Mouse (Mus musculus) midbrain, postnatal 0 days (tissue): ENCODE measurements around the gene Arglu1. TPM values are rescaled to one million over a fixed set of nuclear protein-coding genes. Genes with fewer than 3 reads are reported as not detected.

Experiments used
- ATAC-seq: fragments of 200-750 bp; cut with Nextera tagmentation; 2 replicates; pipeline ENCODE4 v1.8.0; 2017; ENCODE audit warnings: moderate number of reproducible peaks, mild to moderate bottlenecking, moderate TSS enrichment, moderate library complexity; ENCODE audit not compliant: low FRiP score
- DNase-seq: peaks from one replicate; pipeline ENCODE4 v3.0.0-alpha.2; 2015; ENCODE audit warnings: low spot score
- H3K27ac ChIP-seq: fragments of 300-500 bp; sonication (generic); 2 replicates; pipeline ENCODE4 v1.5.1; 2014; ENCODE audit warnings: low read depth, mild to moderate bottlenecking, low read length, mixed read lengths
- H3K27me3 ChIP-seq: fragments of 300-500 bp; sonication (generic); 2 replicates; pipeline ENCODE4 v1.6.1; 2014; ENCODE audit warnings: low read length, control low read depth, mixed read lengths; ENCODE audit not compliant: insufficient read depth
- H3K36me3 ChIP-seq: fragments of 300-500 bp; sonication (generic); 2 replicates; pipeline ENCODE4 v1.6.1; 2014; ENCODE audit warnings: low read length, control low read depth, mixed read lengths; ENCODE audit not compliant: insufficient read depth
- H3K4me1 ChIP-seq: fragments of 300-500 bp; sonication (generic); 2 replicates; pipeline ENCODE4 v1.6.1; 2014; ENCODE audit warnings: mild to moderate bottlenecking, control low read depth, antibody characterized with exemption, low read length, mixed read lengths; ENCODE audit not compliant: insufficient read depth
- H3K4me2 ChIP-seq: fragments of 300-500 bp; sonication (generic); 2 replicates; pipeline ENCODE4 v1.6.1; 2014; ENCODE audit warnings: low read depth, mild to moderate bottlenecking, low read length, mixed read lengths; ENCODE audit not compliant: poor library complexity, severe bottlenecking
- H3K4me3 ChIP-seq: fragments of 300-500 bp; sonication (generic); 2 replicates; pipeline ENCODE4 v1.5.1; 2014; ENCODE audit warnings: low read depth, mild to moderate bottlenecking, low read length, moderate library complexity
- H3K9ac ChIP-seq: fragments of 300-500 bp; sonication (generic); replicated peaks from 2 replicates; pipeline ENCODE4 v1.6.1; 2014; ENCODE audit warnings: mild to moderate bottlenecking, low read length, moderate library complexity, mixed read lengths; ENCODE audit not compliant: poor library complexity, severe bottlenecking
- H3K9me3 ChIP-seq: fragments of 300-500 bp; sonication (generic); 2 replicates; pipeline ENCODE4 v1.6.1; 2016; ENCODE audit warnings: low read length, control low read depth
- CTCF ChIP-seq: IDR thresholded peaks from 2 replicates; pipeline ENCODE4 v1.5.1; 2016; ENCODE audit warnings: antibody characterized with exemption, mild to moderate bottlenecking
- WGBS: fragments of 180-500 bp; shearing (Covaris S2); extraction: QIAGEN DNeasy Blood & Tissue Kit; methylation state at CpG from one replicate; pipeline ENCODE4 v1.1.7; 2014; 5-methylcytosine and 5-hydroxymethylcytosine counted together
- polyA plus RNA-seq: library from polyadenylated mRNA; unstranded; fragments of >200 nt; fragmentation: Nextera tagmentation; extraction: Ambion mirVana; gene quantifications from 2 replicates; pipeline ENCODE4 v1.2.1, GENCODE M21; 2015
- total RNA-seq: library from RNA; depleted of rRNA; stranded (reverse); fragments of >200 nt; gene quantifications from 2 replicates; pipeline ENCODE4 v1.2.3, GENCODE M21; 2014

The Arglu1 gene
- total and polyA plus RNA-seq, 2 experiments from 2014 or later: 75.5 to 180 TPM

DNA sequence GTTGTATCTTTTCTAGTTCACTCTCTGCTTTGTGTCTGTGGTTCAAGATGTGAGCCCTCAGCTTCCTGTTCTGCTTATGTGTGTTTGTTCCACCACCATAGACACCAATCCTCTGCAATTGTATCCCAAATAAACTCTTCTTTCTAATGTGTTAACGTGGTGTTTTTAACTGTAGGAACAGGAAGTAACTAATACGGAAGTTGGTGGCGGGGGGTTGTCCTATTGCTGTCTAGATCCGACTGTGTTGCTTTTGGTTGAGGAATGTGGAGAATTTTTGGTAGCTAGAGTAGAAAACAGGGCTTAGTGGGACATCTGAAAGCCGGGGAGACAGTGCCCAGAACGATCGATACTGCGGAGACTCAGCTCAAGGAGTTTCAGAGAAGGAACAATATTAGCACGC is 14.5 kb upstream of the Arglu1 start:
- DNase-seq (no peak), ATAC-seq (no peak)
- WGBS: 76% methylated on average over 9 of the region's 9 CpGs
- Histone ChIP-seq H3K9ac (no peak overlapping the region), H3K36me3 (no peaks in the 10 kb centered on the region), H3K27me3 (no peaks in the 10 kb centered on the region), H3K27ac (no peak overlapping the region), H3K4me3 (no peak overlapping the region), H3K9me3 (no peaks in the 10 kb centered on the region), H3K4me1 (no peaks in the 10 kb centered on the region), H3K4me2 (no peak overlapping the region)
- no peak for TF ChIP-seq CTCF

DNA sequence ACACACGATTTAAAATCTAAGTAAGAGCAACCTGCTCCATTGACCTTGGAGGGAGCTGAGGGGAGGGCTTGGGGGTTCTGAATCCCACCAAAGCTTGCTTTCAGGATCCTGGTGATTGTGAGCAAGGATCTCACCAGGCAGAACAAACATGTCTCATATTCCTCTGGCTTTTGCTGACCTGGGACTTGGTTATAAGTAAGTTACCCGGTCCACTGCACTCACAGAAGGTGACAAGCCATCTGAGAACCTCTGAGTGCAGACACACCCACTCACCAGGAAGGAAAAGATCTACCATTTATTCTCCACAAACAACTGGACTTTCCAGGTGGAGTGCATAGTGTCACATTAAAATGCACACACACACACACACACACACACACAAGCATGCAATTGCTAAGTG is 13.3 kb upstream of the Arglu1 start:
- H3K4me2 ChIP-seq: no peak overlapping the region
- no peak overlapping the region for H3K27ac ChIP-seq
- no peak overlapping the region for H3K4me3 ChIP-seq
- DNase-seq (no peak), ATAC-seq (no peak)
- no peak for TF ChIP-seq CTCF
- no peaks in the 10 kb centered on the region for H3K4me1 ChIP-seq
- no peaks in the 10 kb centered on the region for H3K9me3 ChIP-seq
- H3K27me3 ChIP-seq: no peaks in the 10 kb centered on the region
- 86% methylated on average over 2 of the region's 2 CpGs for WGBS
- H3K36me3 ChIP-seq: no peaks in the 10 kb centered on the region
- H3K9ac ChIP-seq: no peak overlapping the region

DNA sequence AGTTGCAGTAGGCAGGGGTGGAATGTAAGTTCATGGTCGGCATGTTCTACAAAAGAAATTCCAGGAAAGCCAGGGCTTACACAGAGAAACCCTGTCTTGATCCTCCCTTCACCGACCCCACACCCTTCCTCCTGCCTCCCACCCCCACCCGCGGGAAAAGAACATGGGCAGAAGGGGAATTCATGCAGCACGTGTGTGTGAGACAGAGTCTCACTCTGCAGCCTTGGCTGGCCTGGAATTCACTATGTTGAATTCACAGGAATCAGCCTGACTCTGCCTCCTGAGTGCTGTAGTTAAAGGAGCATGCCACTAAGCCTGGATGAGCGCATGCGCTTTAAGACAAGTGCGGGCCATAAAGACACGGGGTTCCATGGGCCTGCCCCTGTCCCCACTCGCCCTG is 10.5 kb upstream of the Arglu1 start:
- Histone ChIP-seq H3K27ac (no peak overlapping the region), H3K36me3 (no peaks in the 10 kb centered on the region), H3K4me1 (no peaks in the 10 kb centered on the region), H3K9me3 (no peaks in the 10 kb centered on the region), H3K9ac (no peak overlapping the region), H3K27me3 (no peaks in the 10 kb centered on the region), H3K4me3 (no peak overlapping the region), H3K4me2 (no peak overlapping the region)
- ATAC-seq (no peak), DNase-seq (no peak)
- no peak for TF ChIP-seq CTCF
- 90% methylated on average over 10 of the region's 10 CpGs for WGBS

GRCm38 (mm10) chr8:8700229-8700628 is 9.9 kb upstream of the Arglu1 start:
- H3K36me3 ChIP-seq: no peaks in the 10 kb centered on the region
- no peak overlapping the region for H3K9ac ChIP-seq
- H3K4me3 ChIP-seq: no peak overlapping the region
- no peaks in the 10 kb centered on the region for H3K27me3 ChIP-seq
- no peak for TF ChIP-seq CTCF
- H3K4me1 ChIP-seq: no peaks in the 10 kb centered on the region
- H3K9me3 ChIP-seq: no peaks in the 10 kb centered on the region
- WGBS: 88% methylated on average over 4 of the region's 4 CpGs
- no peak overlapping the region for H3K4me2 ChIP-seq
- H3K27ac ChIP-seq: no peak overlapping the region
- DNase-seq (no peak), ATAC-seq (no peak)

DNA sequence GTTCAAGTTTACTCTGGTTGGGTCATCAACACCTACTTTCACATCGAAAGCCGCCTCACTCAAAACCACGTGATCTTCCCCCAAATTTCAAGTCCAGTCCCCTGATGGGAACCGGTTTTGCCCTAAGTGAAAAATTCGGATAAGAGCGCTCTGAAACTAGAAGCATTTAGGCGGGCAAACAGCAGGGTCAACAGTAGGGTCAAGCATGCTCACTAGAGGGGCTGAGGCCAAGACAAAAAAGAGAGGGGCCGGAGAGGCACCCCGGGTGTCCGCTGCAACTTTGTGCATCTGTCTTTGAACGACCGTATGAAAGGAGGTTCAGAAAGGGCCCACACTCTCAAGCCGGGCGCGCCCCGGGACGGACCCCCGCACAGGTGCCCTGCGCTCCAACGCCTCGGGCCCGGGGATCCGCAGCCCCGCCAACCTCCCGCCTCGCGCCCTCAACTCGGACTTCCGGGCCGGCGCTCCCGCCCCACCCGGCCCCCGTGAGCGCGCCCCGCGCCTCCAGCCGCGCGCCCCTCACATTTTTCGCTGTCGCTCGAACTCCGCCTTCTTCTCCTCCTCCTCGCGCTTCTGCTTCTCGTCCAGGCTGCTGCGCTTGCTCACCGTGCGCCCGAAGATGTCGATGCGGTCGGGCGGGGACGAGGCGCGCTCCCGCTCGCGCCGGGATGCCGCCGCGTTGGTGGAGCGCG is 721 bp downstream of the Arglu1 start:
- peak overlapping the region; percentile 71 for H3K4me2 ChIP-seq
- ATAC-seq (peak; percentile 81), DNase-seq (peak; percentile 67)
- H3K27ac ChIP-seq: peak overlapping the region; percentile 98
- no peaks in the 10 kb centered on the region for H3K36me3 ChIP-seq
- H3K4me3 ChIP-seq: peak overlapping the region; percentile 91
- under 1% methylated on average over 56 of the region's 68 CpGs for WGBS
- H3K9me3 ChIP-seq: no peaks in the 10 kb centered on the region
- no peak for TF ChIP-seq CTCF
- peaks cover 14% of the 10 kb centered on the region; the same call in 1 of the 2 replicates for H3K4me1 ChIP-seq
- no peaks in the 10 kb centered on the region for H3K27me3 ChIP-seq
- peak overlapping the region; percentile 99 for H3K9ac ChIP-seq

GRCm38 (mm10) chr8:8688823-8689453 is 1.4 kb downstream of the Arglu1 start:
- Histone ChIP-seq H3K27me3 (no peaks in the 10 kb centered on the region), H3K4me1 (peaks cover 14% of the 10 kb centered on the region; the same call in 1 of the 2 replicates), H3K36me3 (no peaks in the 10 kb centered on the region), H3K4me2 (peak overlapping the region; percentile 71), H3K9me3 (no peaks in the 10 kb centered on the region), H3K4me3 (peak overlapping the region; percentile 91), H3K27ac (no peak overlapping the region), H3K9ac (peak overlapping the region; percentile 99; the same call in 1 of the 2 replicates)
- WGBS: 5% methylated on average over 9 of the region's 9 CpGs
- DNase-seq: no peak
- ATAC-seq: 0 out of 2 replicates have a peak, but pooled peaks have one; percentile 5
- no peak for TF ChIP-seq CTCF
